ENCODE assay signal across 21 mouse cellular contexts in genomic region chr17:44254698-44255097, GRCm38 (mm10).
DNase-seq lines count a peak whose midpoint lies in the region; ATAC-seq and TF ChIP-seq lines count a peak whose summit lies in the region.
"Had no signal": no experiment of that assay in that cellular context is flagged by ENCODE, and none has a peak within 500 bp of the region (broad histone marks: within the 10 kb centered on the region; RNA-seq: fewer than 3 reads in every experiment).

No protein-coding gene starts in this region.

- no peak for TF ChIP-seq CTCF in kidney, postnatal 0 days (IDR thresholded peaks at IDR 0.05; ENCODE audit: low read depth)

- H3K36me3 ChIP-seq in kidney, postnatal 0 days (ENCODE audit: insufficient read depth, low read length), result no peaks in the 10 kb centered on the region
- H3K36me3 ChIP-seq in embryonic facial prominence, embryonic 14.5 days (ENCODE audit: control insufficient read depth, insufficient read depth, low read length), result no peaks in the 10 kb centered on the region
- H3K36me3 ChIP-seq: hindbrain, embryonic 13.5 days had no signal

- intact Hi-C loops in heart, postnatal 36 days (cut with DNase I), result loop anchor here (10.0 kb wide), 1 partner anchor 180 kb away; the partner anchor contains the start of gene Enpp5

- peak overlapping the region; percentile 33 for H3K4me2 ChIP-seq in kidney, postnatal 0 days (ENCODE audit: low read length)
- H3K4me2 ChIP-seq in embryonic facial prominence, embryonic 14.5 days (ENCODE audit: low read depth, low read length), result peak overlapping the region; percentile 27
- H3K4me2 ChIP-seq: forebrain, embryonic 13.5 days; heart, embryonic 12.5 days; hindbrain, embryonic 13.5 days had no signal

- H3K4me1 ChIP-seq in kidney, postnatal 0 days (replicated peaks; ENCODE audit: insufficient read depth, low read length), result peaks cover 6% of the 10 kb centered on the region; the same call in 1 of the 2 replicates
- H3K4me1 ChIP-seq in embryonic facial prominence, embryonic 14.5 days (ENCODE audit: control insufficient read depth, insufficient read depth, low read length), result peaks cover 22% of the 10 kb centered on the region; the same call in 1 of the 2 replicates
- H3K4me1 ChIP-seq: forebrain, embryonic 13.5 days had no signal

- H3K27me3 ChIP-seq in kidney, postnatal 0 days (ENCODE audit: insufficient read depth, low read length), result peaks cover 3% of the 10 kb centered on the region; the same call in 1 of the 2 replicates
- no peaks in the 10 kb centered on the region; the same call in 1 of the 2 replicates for H3K27me3 ChIP-seq in embryonic facial prominence, embryonic 14.5 days (replicated peaks; ENCODE audit: control insufficient read depth, insufficient read depth, low read length)

- H3K9ac ChIP-seq in kidney, postnatal 0 days (ENCODE audit: low read depth, low read length), result no peak overlapping the region
- no peak overlapping the region for H3K9ac ChIP-seq in embryonic facial prominence, embryonic 14.5 days (ENCODE audit: low read depth, low read length)
- H3K9ac ChIP-seq: forebrain, embryonic 13.5 days; heart, embryonic 12.5 days; hindbrain, embryonic 13.5 days had no signal

- WGBS in kidney, postnatal 0 days, result 27% methylated on average over 8 of the region's 8 CpGs
- WGBS in embryonic facial prominence, embryonic 14.5 days, result 29% methylated on average over 8 of the region's 8 CpGs

- DNase-seq in cerebellum, postnatal 10 days, result peak; percentile 18
- DNase-seq in cerebellum, adult 9-11 months, result no peak
- DNase-seq in heart, adult 11 months, result peak; percentile 92
- no peak for DNase-seq in heart, postnatal 36 days
- no peak for DNase-seq in kidney, postnatal 0 days (ENCODE audit: low spot score)
- DNase-seq in kidney, adult 18-20 months, result no peak
- DNase-seq in embryonic facial prominence, embryonic 14.5 days (ENCODE audit: low spot score), result peak; percentile 34
- DNase-seq in yolk sac, embryonic 10.5 days (ENCODE audit: low spot score), result no peak
- DNase-seq: adrenal gland, postnatal 14 days; B cell, adult 2 months; cerebellum, adult 18-20 months; embryo, embryonic 11 days; gastrocnemius, postnatal 10 days; heart, postnatal 4 days; kidney, adult 11 months had no signal

- ATAC-seq in kidney, postnatal 0 days (replicated peaks; ENCODE audit: low FRiP score, low read depth), result no peak
- no peak for ATAC-seq in embryonic facial prominence, embryonic 14.5 days (ENCODE audit: low read depth)
- ATAC-seq: activated CD4-positive, CD25-positive, alpha-beta regulatory T cell, adult 4 months; CD4-positive, CD25-positive, alpha-beta regulatory T cell, adult 4 months; forebrain, embryonic 13.5 days had no signal

- no peak overlapping the region for H3K4me3 ChIP-seq in kidney, postnatal 0 days (replicated peaks; ENCODE audit: low read depth, low read length)
- H3K4me3 ChIP-seq in embryonic facial prominence, embryonic 14.5 days (ENCODE audit: low read depth, low read length), result no peak overlapping the region
- H3K4me3 ChIP-seq: forebrain, embryonic 13.5 days; heart, embryonic 12.5 days; hindbrain, embryonic 13.5 days had no signal

- H3K9me3 ChIP-seq in kidney, postnatal 0 days (replicated peaks; ENCODE audit: low read length), result no peaks in the 10 kb centered on the region
- no peaks in the 10 kb centered on the region for H3K9me3 ChIP-seq in embryonic facial prominence, embryonic 14.5 days (ENCODE audit: control insufficient read depth, low read length)
- H3K9me3 ChIP-seq: hindbrain, embryonic 13.5 days had no signal

- no peak overlapping the region for H3K27ac ChIP-seq in kidney, postnatal 0 days
- H3K27ac ChIP-seq in embryonic facial prominence, embryonic 14.5 days (replicated peaks; ENCODE audit: low read depth, low read length), result peak overlapping the region; percentile 22
- H3K27ac ChIP-seq: forebrain, embryonic 13.5 days; hindbrain, embryonic 13.5 days; hindbrain, postnatal 0 days had no signal

Comparison
In these comparisons a context has a peak if more than half of its experiments do, and no peak if none do; other contexts are left out.
1. DNase-seq: peak in cerebellum, postnatal 10 days (2 of 2), heart, adult 11 months (single experiment) and embryonic facial prominence, embryonic 14.5 days (single experiment); none in cerebellum, adult 9-11 months (single experiment), heart, postnatal 36 days (0 of 2), kidney, postnatal 0 days (single experiment), kidney, adult 18-20 months (single experiment) and yolk sac, embryonic 10.5 days (single experiment).